ENCODE assay signal across 22 mouse cellular contexts in genomic region chr4:55808501-55808900, GRCm38 (mm10).
DNase-seq lines count a peak whose midpoint lies in the region; ATAC-seq lines count a peak whose summit lies in the region.
"Had no signal": no experiment of that assay in that cellular context is flagged by ENCODE, and none has a peak within 500 bp of the region (broad histone marks: within the 10 kb centered on the region; RNA-seq: fewer than 3 reads in every experiment).

No protein-coding gene starts in this region.

- H3K36me3 ChIP-seq in liver, embryonic 12.5 days: no peaks in the 10 kb centered on the region
- H3K36me3 ChIP-seq: embryonic facial prominence, embryonic 13.5 days; heart, embryonic 13.5 days; hindbrain, embryonic 10.5 days; neural tube, embryonic 15.5 days had no signal

- DNase-seq in adrenal gland, postnatal 10 days: peak; percentile 12
- DNase-seq in adrenal gland, postnatal 4 days (ENCODE audit: low spot score in 2 of 2): no peak
- peak; percentile 89 for DNase-seq in heart, adult 11 months
- DNase-seq in heart, postnatal 36 days: no peak
- DNase-seq in lung, postnatal 10 days: peak; percentile 16
- no peak for DNase-seq in lung, postnatal 25 days (ENCODE audit: low spot score)
- peak; percentile 36 for DNase-seq in skeletal muscle tissue, adult 2 months (ENCODE audit: low read depth, low spot score)
- DNase-seq: adrenal gland, postnatal 36 days; cerebellum, adult 9-11 months; kidney, adult 18-20 months; kidney, postnatal 10 days; liver; liver, postnatal 0 days; lung, postnatal 14 days; right cerebral cortex, postnatal 14 days had no signal

- no peak overlapping the region for H3K27ac ChIP-seq in liver, embryonic 12.5 days
- H3K27ac ChIP-seq: embryonic facial prominence, embryonic 13.5 days; heart, embryonic 13.5 days; hindbrain, embryonic 10.5 days; neural tube, embryonic 15.5 days had no signal

- intact Hi-C loops in heart, postnatal 36 days (cut with DNase I): no loop called here

- WGBS in liver, embryonic 12.5 days (ENCODE audit: insufficient replicate concordance): 55% methylated on average over 5 of the region's 5 CpGs

- no peak overlapping the region for H3K4me3 ChIP-seq in liver, embryonic 12.5 days
- H3K4me3 ChIP-seq: embryonic facial prominence, embryonic 13.5 days; heart, embryonic 13.5 days; hindbrain, embryonic 10.5 days; megakaryocyte, embryonic 14.5 days; neural tube, embryonic 15.5 days had no signal

- H3K9ac ChIP-seq in liver, embryonic 12.5 days: no peak overlapping the region
- H3K9ac ChIP-seq: embryonic facial prominence, embryonic 13.5 days; heart, embryonic 13.5 days; liver, postnatal 0 days; neural tube, embryonic 15.5 days had no signal

- H3K4me1 ChIP-seq in liver, embryonic 12.5 days: no peaks in the 10 kb centered on the region
- H3K4me1 ChIP-seq: embryonic facial prominence, embryonic 13.5 days; heart, embryonic 13.5 days; megakaryocyte, embryonic 14.5 days; neural tube, embryonic 15.5 days had no signal

- H3K9me3 ChIP-seq in liver, embryonic 12.5 days (replicated peaks): no peaks in the 10 kb centered on the region
- H3K9me3 ChIP-seq: embryonic facial prominence, embryonic 13.5 days; heart, embryonic 13.5 days; hindbrain, embryonic 10.5 days; neural tube, embryonic 15.5 days had no signal

- H3K27me3 ChIP-seq in liver, embryonic 12.5 days (replicated peaks): no peaks in the 10 kb centered on the region; the same call in 1 of the 2 replicates
- H3K27me3 ChIP-seq: megakaryocyte, embryonic 14.5 days; neural tube, embryonic 15.5 days had no signal

- no peak overlapping the region for H3K4me2 ChIP-seq in liver, embryonic 12.5 days
- H3K4me2 ChIP-seq: embryonic facial prominence, embryonic 13.5 days; heart, embryonic 13.5 days; neural tube, embryonic 15.5 days had no signal

- ATAC-seq in liver, embryonic 12.5 days: no peak
- ATAC-seq: liver, postnatal 0 days; midbrain, embryonic 16.5 days had no signal

Comparison
In these comparisons a context has a peak if more than half of its experiments do, and no peak if none do; other contexts are left out.
1. DNase-seq: peak in adrenal gland, postnatal 10 days (single experiment), heart, adult 11 months (single experiment), lung, postnatal 10 days (single experiment) and skeletal muscle tissue, adult 2 months (single experiment); none in adrenal gland, postnatal 4 days (0 of 2), heart, postnatal 36 days (0 of 2) and lung, postnatal 25 days (single experiment).